Mouse (Mus musculus) CD4-positive, CD25-positive, alpha-beta regulatory T cell, adult 9 weeks (primary cell): ENCODE measurements around the gene Tmem207. TPM values are rescaled to one million over a fixed set of nuclear protein-coding genes. Genes with fewer than 3 reads are reported as not detected.

Experiments used
- polyA plus RNA-seq: library from polyadenylated mRNA; unstranded; fragments of 100-300 nt; shearing (Covaris generic); gene quantifications from one replicate; pipeline ENCODE4 v1.2.1, GENCODE M21; 2017

Tmem207 gene
- not detected for polyA plus RNA-seq

GRCm38 (mm10) chr16:26526669-26527068 lies at the start of gene Tmem207:
Gene Tmem207 (minus strand): TSS chr16:26526769.

GRCm38 (mm10) chr16:26462835-26463234 lies 63.7 kb downstream of the Tmem207 start, which contains the start of gene Cldn16:
Gene Cldn16 (plus strand): TSS chr16:26463135.

Other genes with a start within 250 kb of the Tmem207 start
- gene Cldn1, start 154.9 kb downstream of the Tmem207 start, polyA plus RNA-seq, result not detected
- gene Cldn16, start 63.6 kb downstream of the Tmem207 start, polyA plus RNA-seq, result not detected
- gene Il1rap, start 54.9 kb upstream of the Tmem207 start, polyA plus RNA-seq, result 19.2 TPM